Mouse (Mus musculus): ENCODE results near the gene Sntb2. TPM values are rescaled to one million over a fixed set of nuclear protein-coding genes. Genes with fewer than 3 reads are reported as not detected.

The Sntb2 gene
- total and polyA plus RNA-seq, 2 experiments from 2014 or later: 6.0 to 7.3 TPM

- peak; percentile 82 for ATAC-seq
These were observed 121.4 kb downstream of the Sntb2 start for GRCm38 (mm10) chr8:107056973-107057369.

DNA sequence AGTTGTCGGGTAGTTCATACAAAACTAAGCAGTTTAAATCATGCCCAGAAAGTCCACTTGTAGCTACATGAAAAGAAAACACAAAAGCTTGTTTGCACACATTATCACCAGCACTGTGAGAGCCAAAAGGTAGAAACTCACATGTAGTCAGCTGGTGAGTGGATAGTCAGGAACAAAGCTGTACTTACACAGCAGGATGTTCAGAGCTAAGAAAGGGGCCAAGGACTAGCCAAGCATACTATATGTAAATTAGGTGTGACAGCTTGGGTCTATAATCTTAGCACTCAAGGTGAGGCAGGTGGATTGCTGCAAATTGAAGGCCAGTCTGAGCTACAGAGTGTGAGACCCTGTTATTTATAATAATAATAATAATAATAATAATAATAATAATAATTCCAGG is 127.1 kb downstream of the Sntb2 start:
- H3K9ac ChIP-seq (replicated peaks; ENCODE audit: low read length): no peak overlapping the region
- no peaks in the 10 kb centered on the region for H3K27me3 ChIP-seq (ENCODE audit: insufficient read depth, low read length)
- H3K4me1 ChIP-seq (ENCODE audit: insufficient read depth, low read length): 0 out of 2 replicates have a peak, but pooled peaks cover 3% of the 10 kb centered on the region
- ATAC-seq (no peak), DNase-seq (ENCODE audit: low spot score) (no peak)
- H3K36me3 ChIP-seq (ENCODE audit: insufficient read depth, low read length): peaks cover 9% of the 10 kb centered on the region; the same call in 1 of the 2 replicates
- H3K9me3 ChIP-seq (ENCODE audit: low read length): no peaks in the 10 kb centered on the region
- no peak overlapping the region for H3K27ac ChIP-seq
- no peak for TF ChIP-seq CTCF (IDR thresholded peaks at IDR 0.05; ENCODE audit: low read depth)
- H3K4me2 ChIP-seq (ENCODE audit: low read depth, low read length): no peak overlapping the region
- 92% methylated on average over 1 of the region's 1 CpGs for WGBS
- H3K4me3 ChIP-seq (ENCODE audit: low read length): no peak overlapping the region

More at GRCm38 (mm10) chr8:107056973-107057369, 121.4 kb downstream of the Sntb2 start:
- Histone ChIP-seq H3K27me3 (ENCODE audit: insufficient read depth, low read length) (no peaks in the 10 kb centered on the region), H3K9ac (replicated peaks; ENCODE audit: low read length) (peak overlapping the region; percentile 71), H3K4me2 (ENCODE audit: low read depth, low read length) (peak overlapping the region; percentile 94), H3K27ac (peak overlapping the region; percentile 69), H3K4me3 (ENCODE audit: low read length) (peak overlapping the region; percentile 89), H3K36me3 (ENCODE audit: insufficient read depth, low read length) (peaks cover 24% of the 10 kb centered on the region), H3K4me1 (ENCODE audit: insufficient read depth, low read length) (peaks cover 7% of the 10 kb centered on the region; the same call in 1 of the 2 replicates), H3K9me3 (ENCODE audit: low read length) (no peaks in the 10 kb centered on the region)
- DNase-seq (ENCODE audit: low spot score): no peak
- WGBS: under 1% methylated on average over 33 of the region's 33 CpGs
- peak; percentile 34 for TF ChIP-seq CTCF (IDR thresholded peaks at IDR 0.05; ENCODE audit: low read depth)

DNA sequence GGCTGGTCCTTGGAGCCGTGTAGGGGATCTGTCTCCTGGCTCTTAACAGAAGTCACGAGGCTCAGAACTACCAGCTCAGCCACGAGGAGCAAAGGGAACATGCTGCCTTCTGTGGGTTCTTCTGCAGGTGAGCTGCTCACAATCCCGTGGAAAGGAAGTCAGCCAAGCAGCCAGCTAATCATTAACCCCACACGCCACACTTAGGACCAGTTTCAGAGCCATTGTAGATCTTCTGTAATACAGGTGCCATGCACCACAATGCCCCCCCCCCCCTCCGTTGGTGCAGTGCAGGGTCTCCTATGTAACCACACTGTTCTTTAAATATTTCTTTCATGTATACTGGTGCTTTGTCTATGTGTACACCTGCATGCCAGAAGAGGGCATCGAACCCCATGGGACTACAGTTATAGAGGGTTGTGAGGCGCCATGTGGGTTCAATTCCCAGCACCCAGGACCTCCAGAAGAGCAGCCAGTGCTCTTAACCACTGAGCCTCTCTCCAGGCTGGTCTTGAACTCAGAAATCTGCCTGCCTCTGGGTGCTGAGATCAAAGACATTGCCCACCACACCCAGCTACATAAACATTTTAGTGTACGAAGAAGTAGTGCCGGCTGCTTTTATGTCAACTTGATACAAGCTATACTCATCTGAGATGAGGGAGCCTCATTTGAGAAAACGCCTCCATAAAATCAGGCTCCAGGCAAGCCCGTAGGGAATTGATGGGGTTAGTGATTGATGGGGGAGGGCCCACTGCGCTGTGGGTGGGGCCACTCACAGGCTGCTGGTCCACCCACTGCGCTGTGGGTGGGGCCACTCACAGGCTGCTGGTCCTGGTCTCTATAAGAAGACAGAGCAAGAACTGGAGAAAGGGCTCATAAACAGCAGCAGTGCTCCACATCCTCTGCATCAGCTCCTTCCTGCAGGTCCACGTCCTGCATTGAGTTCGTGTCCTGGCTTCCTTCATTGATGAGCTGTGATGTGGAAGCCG is 130.3 kb downstream of the Sntb2 start, which contains the start of gene Tmed6:
Tmed6 (minus strand) TSS at position 134 of the 986 bp plus-strand sequence.
- H3K36me3 ChIP-seq (ENCODE audit: insufficient read depth, low read length): peaks cover 13% of the 10 kb centered on the region
- no peaks in the 10 kb centered on the region for H3K4me1 ChIP-seq (ENCODE audit: insufficient read depth, low read length)
- 63% methylated on average over 17 of the region's 17 CpGs for WGBS
- no peaks in the 10 kb centered on the region for H3K9me3 ChIP-seq (ENCODE audit: low read length)
- no peak within 1 kb of the TSS for H3K4me3 ChIP-seq (ENCODE audit: low read length)
- H3K27me3 ChIP-seq (ENCODE audit: insufficient read depth, low read length): no peaks in the 10 kb centered on the region
- ATAC-seq (no peak), DNase-seq (ENCODE audit: low spot score) (no peak)
- TF ChIP-seq CTCF (IDR thresholded peaks at IDR 0.05; ENCODE audit: low read depth): no peak
- no peak within 1 kb of the TSS for H3K27ac ChIP-seq
- no peak within 1 kb of the TSS for H3K9ac ChIP-seq (replicated peaks; ENCODE audit: low read length)
- no peak within 1 kb of the TSS for H3K4me2 ChIP-seq (ENCODE audit: low read depth, low read length)

Other genes with a start within 250 kb of the Sntb2 start
- 20.0 and 21.0 TPM in 2 replicates for gene Has3, start 65.5 kb upstream of the Sntb2 start, total RNA-seq (2014; rRNA removed)
- 0.63 and 1.2 TPM in 2 replicates for gene Has3, start 65.5 kb upstream of the Sntb2 start, polyA plus RNA-seq (2015; fragmentation: Nextera tagmentation; extraction: Ambion mirVana)
- 21.1 and 25.5 TPM in 2 replicates for gene Utp4, start 42.1 kb upstream of the Sntb2 start, total RNA-seq (2014; rRNA removed)
- gene Utp4, start 42.1 kb upstream of the Sntb2 start, polyA plus RNA-seq (2015; fragmentation: Nextera tagmentation; extraction: Ambion mirVana): 28.7 and 29.5 TPM in 2 replicates
- 81.6 and 92.3 TPM in 2 replicates for gene Vps4a, start 95.5 kb downstream of the Sntb2 start, total RNA-seq (2014; rRNA removed)
- gene Vps4a, start 95.5 kb downstream of the Sntb2 start, polyA plus RNA-seq (2015; fragmentation: Nextera tagmentation; extraction: Ambion mirVana): 153 and 155 TPM in 2 replicates
- gene Pdf, start 112.9 kb downstream of the Sntb2 start, total RNA-seq (2014; rRNA removed): 57.7 and 68.8 TPM in 2 replicates
- gene Pdf, start 112.9 kb downstream of the Sntb2 start, polyA plus RNA-seq (2015; fragmentation: Nextera tagmentation; extraction: Ambion mirVana): 30.5 and 36.9 TPM in 2 replicates
- 47.9 and 48.8 TPM in 2 replicates for gene Cog8, start 120.9 kb downstream of the Sntb2 start, total RNA-seq (2014; rRNA removed)
- 33.0 and 33.2 TPM in 2 replicates for gene Cog8, start 120.9 kb downstream of the Sntb2 start, polyA plus RNA-seq (2015; fragmentation: Nextera tagmentation; extraction: Ambion mirVana)
- gene Nip7, start 121.1 kb downstream of the Sntb2 start, total RNA-seq (2014; rRNA removed): 16.1 and 20.7 TPM in 2 replicates
- gene Nip7, start 121.1 kb downstream of the Sntb2 start, polyA plus RNA-seq (2015; fragmentation: Nextera tagmentation; extraction: Ambion mirVana): 58.1 and 59.5 TPM in 2 replicates
- not detected in 2 replicates for gene Tmed6, start 129.9 kb downstream of the Sntb2 start, total RNA-seq (2014; rRNA removed)
- not detected in 2 replicates for gene Tmed6, start 129.9 kb downstream of the Sntb2 start, polyA plus RNA-seq (2015; fragmentation: Nextera tagmentation; extraction: Ambion mirVana)
- 15.5 TPM in 2 replicates for gene Terf2, start 160.8 kb downstream of the Sntb2 start, total RNA-seq (2014; rRNA removed)
- 22.9 and 23.2 TPM in 2 replicates for gene Terf2, start 160.8 kb downstream of the Sntb2 start, polyA plus RNA-seq (2015; fragmentation: Nextera tagmentation; extraction: Ambion mirVana)
- gene Cyb5b, start 214.9 kb downstream of the Sntb2 start, total RNA-seq (2014; rRNA removed): 89.5 and 95.2 TPM in 2 replicates
- gene Cyb5b, start 214.9 kb downstream of the Sntb2 start, polyA plus RNA-seq (2015; fragmentation: Nextera tagmentation; extraction: Ambion mirVana): 81.6 and 82.9 TPM in 2 replicates

Data from hindbrain, postnatal 0 days (tissue).